Mouse (Mus musculus): ENCODE measurements around the gene Noct. TPM values are rescaled to one million over a fixed set of nuclear protein-coding genes. Genes with fewer than 3 reads are reported as not detected.

The Noct gene
- polyA plus RNA-seq, 1 experiment from 2014 or later, result 8.9 TPM

- ATAC-seq (ENCODE audit: insufficient read depth), result peak; percentile 94
- H3K4me1 ChIP-seq (ENCODE audit: insufficient read depth), result no peaks in the 10 kb centered on the region
Observed at GRCm38 (mm10) chr3:51247704-51248103, 23.5 kb downstream of the Noct start.

GRCm38 (mm10) chr3:51248600-51248999 lies 24.4 kb downstream of the Noct start:
- DNase-seq, result no peak
- Histone ChIP-seq H3K27me3 (ENCODE audit: insufficient read depth, low read length) (no peaks in the 10 kb centered on the region), H3K4me2 (no peak overlapping the region), H3K9ac (no peak overlapping the region), H3K9me3 (ENCODE audit: low read depth, low read length) (no peaks in the 10 kb centered on the region), H3K27ac (ENCODE audit: low read depth) (no peak overlapping the region), H3K36me3 (ENCODE audit: insufficient read depth) (peaks cover 38% of the 10 kb centered on the region), H3K4me1 (ENCODE audit: insufficient read depth) (no peaks in the 10 kb centered on the region), H3K4me3 (ENCODE audit: low read depth, low read length) (no peak overlapping the region)
- no peak for TF ChIP-seq CTCF (IDR thresholded peaks at IDR 0.05; ENCODE audit: low read depth)
- whole genome bisulfite sequencing, result 91% methylated on average over 6 of the region's 6 CpGs
- no peak for ATAC-seq (ENCODE audit: insufficient read depth)

More at GRCm38 (mm10) chr3:51247704-51248103, 23.5 kb downstream of the Noct start:
- peak; percentile 90 for DNase-seq
- Histone ChIP-seq H3K9me3 (ENCODE audit: low read depth, low read length) (no peaks in the 10 kb centered on the region), H3K4me2 (no peak overlapping the region), H3K9ac (no peak overlapping the region), H3K4me3 (ENCODE audit: low read depth, low read length) (no peak overlapping the region), H3K27me3 (ENCODE audit: insufficient read depth, low read length) (no peaks in the 10 kb centered on the region), H3K36me3 (ENCODE audit: insufficient read depth) (peaks cover 29% of the 10 kb centered on the region), H3K27ac (ENCODE audit: low read depth) (peak overlapping the region; percentile 52; the same call in 1 of the 2 replicates)
- TF ChIP-seq CTCF (IDR thresholded peaks at IDR 0.05; ENCODE audit: low read depth), result no peak
- WGBS, result 45% methylated on average over 16 of the region's 16 CpGs

DNA sequence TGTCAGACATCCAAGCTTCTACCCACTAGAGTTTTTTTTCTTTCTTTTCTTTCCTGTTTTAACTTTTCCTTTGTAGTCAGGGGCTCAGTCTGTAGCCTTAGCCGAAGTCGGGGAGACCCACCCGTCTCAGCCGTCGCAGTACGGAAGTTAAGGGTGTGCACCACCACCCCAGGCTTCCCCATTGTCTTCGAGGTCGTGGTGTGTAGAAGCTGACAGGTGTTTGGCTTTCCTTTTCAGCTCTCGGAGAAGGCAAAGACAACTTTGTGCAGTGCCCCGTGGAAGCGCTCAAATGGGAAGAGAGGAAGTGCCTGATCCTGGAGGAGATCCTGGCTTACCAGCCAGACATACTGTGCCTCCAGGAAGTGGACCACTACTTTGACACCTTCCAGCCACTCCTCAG lies 25.2 kb downstream of the Noct start:
- Histone ChIP-seq H3K27me3 (ENCODE audit: insufficient read depth, low read length) (no peaks in the 10 kb centered on the region), H3K36me3 (ENCODE audit: insufficient read depth) (peaks cover 46% of the 10 kb centered on the region), H3K9ac (no peak overlapping the region), H3K27ac (ENCODE audit: low read depth) (no peak overlapping the region), H3K9me3 (ENCODE audit: low read depth, low read length) (no peaks in the 10 kb centered on the region), H3K4me1 (ENCODE audit: insufficient read depth) (no peaks in the 10 kb centered on the region), H3K4me2 (no peak overlapping the region), H3K4me3 (ENCODE audit: low read depth, low read length) (no peak overlapping the region)
- 88% methylated on average over 11 of the region's 11 CpGs for WGBS
- no peak for TF ChIP-seq CTCF (IDR thresholded peaks at IDR 0.05; ENCODE audit: low read depth)
- no peak for ATAC-seq (ENCODE audit: insufficient read depth)
- no peak for DNase-seq

GRCm38 (mm10) chr3:51249866-51250265 lies 25.6 kb downstream of the Noct start:
- TF ChIP-seq CTCF (IDR thresholded peaks at IDR 0.05; ENCODE audit: low read depth), result no peak
- Histone ChIP-seq H3K9ac (no peak overlapping the region), H3K36me3 (ENCODE audit: insufficient read depth) (peaks cover 50% of the 10 kb centered on the region), H3K27me3 (ENCODE audit: insufficient read depth, low read length) (no peaks in the 10 kb centered on the region), H3K4me1 (ENCODE audit: insufficient read depth) (no peaks in the 10 kb centered on the region), H3K9me3 (ENCODE audit: low read depth, low read length) (no peaks in the 10 kb centered on the region), H3K4me3 (ENCODE audit: low read depth, low read length) (no peak overlapping the region), H3K27ac (ENCODE audit: low read depth) (no peak overlapping the region), H3K4me2 (no peak overlapping the region)
- no peak for DNase-seq
- WGBS, result 88% methylated on average over 13 of the region's 13 CpGs
- no peak for ATAC-seq (ENCODE audit: insufficient read depth)

GRCm38 (mm10) chr3:51251057-51251456 lies 26.8 kb downstream of the Noct start:
- H3K27ac ChIP-seq (ENCODE audit: low read depth), result no peak overlapping the region
- 76% methylated on average over 5 of the region's 5 CpGs for WGBS
- H3K36me3 ChIP-seq (ENCODE audit: insufficient read depth), result peaks cover 62% of the 10 kb centered on the region
- H3K9me3 ChIP-seq (ENCODE audit: low read depth, low read length), result no peaks in the 10 kb centered on the region
- H3K4me2 ChIP-seq, result no peak overlapping the region
- TF ChIP-seq CTCF (IDR thresholded peaks at IDR 0.05; ENCODE audit: low read depth), result no peak
- H3K4me3 ChIP-seq (ENCODE audit: low read depth, low read length), result no peak overlapping the region
- H3K27me3 ChIP-seq (ENCODE audit: insufficient read depth, low read length), result no peaks in the 10 kb centered on the region
- no peaks in the 10 kb centered on the region for H3K4me1 ChIP-seq (ENCODE audit: insufficient read depth)
- DNase-seq (no peak), ATAC-seq (ENCODE audit: insufficient read depth) (no peak)
- no peak overlapping the region for H3K9ac ChIP-seq

DNA sequence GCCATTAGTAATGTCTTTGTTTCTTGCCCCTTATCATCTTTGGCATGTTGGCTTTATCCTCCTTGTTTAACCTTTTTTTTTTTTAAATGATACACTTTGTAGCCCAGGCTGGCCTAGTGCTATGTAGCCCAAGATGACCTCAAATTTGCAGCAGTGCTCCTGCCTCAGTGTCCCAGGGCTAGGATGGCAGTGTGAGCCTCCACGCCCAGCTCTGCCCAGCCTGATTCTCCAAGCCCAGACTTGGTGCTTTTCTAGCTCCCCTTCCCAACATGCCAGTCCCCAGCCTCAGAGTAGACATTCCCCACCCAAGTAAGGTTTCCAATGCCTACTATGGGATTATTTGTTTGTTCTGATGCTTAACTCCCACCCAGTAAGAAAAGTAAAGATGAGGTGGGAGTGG lies 28.0 kb downstream of the Noct start:
- 100% methylated on average over 1 of the region's 1 CpGs for WGBS
- H3K27me3 ChIP-seq (ENCODE audit: insufficient read depth, low read length), result no peaks in the 10 kb centered on the region
- H3K4me2 ChIP-seq, result no peak overlapping the region
- H3K9me3 ChIP-seq (ENCODE audit: low read depth, low read length), result no peaks in the 10 kb centered on the region
- peaks cover 74% of the 10 kb centered on the region for H3K36me3 ChIP-seq (ENCODE audit: insufficient read depth)
- no peak overlapping the region for H3K4me3 ChIP-seq (ENCODE audit: low read depth, low read length)
- no peaks in the 10 kb centered on the region for H3K4me1 ChIP-seq (ENCODE audit: insufficient read depth)
- H3K27ac ChIP-seq (ENCODE audit: low read depth), result no peak overlapping the region
- no peak for TF ChIP-seq CTCF (IDR thresholded peaks at IDR 0.05; ENCODE audit: low read depth)
- H3K9ac ChIP-seq, result no peak overlapping the region
- ATAC-seq (ENCODE audit: insufficient read depth), result no peak
- no peak for DNase-seq

DNA sequence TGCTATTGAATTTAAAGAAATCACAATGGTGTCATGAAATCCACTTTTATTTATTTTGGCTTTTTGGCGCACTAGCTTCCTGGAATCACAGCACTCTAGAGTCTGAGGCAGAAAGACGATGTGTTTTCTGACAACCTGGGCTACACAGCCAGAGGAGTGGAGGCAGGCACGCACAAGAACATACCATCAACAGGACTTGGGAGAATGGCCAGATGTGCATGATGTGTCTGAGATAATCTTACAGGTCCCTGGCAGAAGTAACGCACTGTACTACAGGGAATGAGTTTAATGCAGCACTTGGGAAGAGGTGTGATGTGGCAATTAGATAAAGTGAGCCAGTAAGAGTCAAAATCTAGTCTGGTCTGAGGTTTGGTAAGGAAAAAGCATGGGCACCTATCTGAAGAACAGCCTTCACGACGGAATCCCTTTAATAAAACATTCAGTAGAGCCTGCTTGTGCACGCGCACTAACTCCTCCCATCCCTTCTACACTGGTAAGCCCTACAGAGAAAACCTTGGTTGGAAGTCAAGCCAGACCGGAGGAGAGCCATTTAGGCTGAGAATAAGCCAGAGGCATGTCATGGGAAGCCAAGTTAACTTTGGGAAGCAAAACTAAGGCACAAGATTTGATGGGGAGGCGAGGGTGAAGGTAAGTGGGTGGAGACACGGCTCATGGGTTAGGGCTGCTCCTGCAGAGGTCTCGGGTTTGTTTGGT lies 28.6 kb downstream of the Noct start:
- H3K4me1 ChIP-seq (ENCODE audit: insufficient read depth), result no peaks in the 10 kb centered on the region
- ATAC-seq (ENCODE audit: insufficient read depth) (no peak), DNase-seq (no peak)
- no peak overlapping the region for H3K4me3 ChIP-seq (ENCODE audit: low read depth, low read length)
- 85% methylated on average over 12 of the region's 12 CpGs for WGBS
- H3K36me3 ChIP-seq (ENCODE audit: insufficient read depth), result peaks cover 77% of the 10 kb centered on the region
- no peak overlapping the region for H3K27ac ChIP-seq (ENCODE audit: low read depth)
- no peak overlapping the region for H3K9ac ChIP-seq
- no peak for TF ChIP-seq CTCF (IDR thresholded peaks at IDR 0.05; ENCODE audit: low read depth)
- H3K27me3 ChIP-seq (ENCODE audit: insufficient read depth, low read length), result no peaks in the 10 kb centered on the region
- H3K4me2 ChIP-seq, result no peak overlapping the region
- H3K9me3 ChIP-seq (ENCODE audit: low read depth, low read length), result no peaks in the 10 kb centered on the region

Data from lung, embryonic 14.5 days (tissue).